Mouse (Mus musculus): Measurements from ENCODE around the gene Wbp2.

GRCm38 (mm10) chr11:116131349-116132170 is 44.8 kb upstream of the Wbp2 start:
- TF ChIP-seq TAL1 (IDR thresholded peaks at IDR 0.05; ENCODE audit: low read length) = no peak
- no peak for TF ChIP-seq GATA1 (IDR thresholded peaks at IDR 0.05; ENCODE audit: low read length)

Data from erythroblast, embryonic 14.5 days (primary cell).